Comparison of ENCODE assay signal across 30 mouse cellular contexts in the genomic region with DNA sequence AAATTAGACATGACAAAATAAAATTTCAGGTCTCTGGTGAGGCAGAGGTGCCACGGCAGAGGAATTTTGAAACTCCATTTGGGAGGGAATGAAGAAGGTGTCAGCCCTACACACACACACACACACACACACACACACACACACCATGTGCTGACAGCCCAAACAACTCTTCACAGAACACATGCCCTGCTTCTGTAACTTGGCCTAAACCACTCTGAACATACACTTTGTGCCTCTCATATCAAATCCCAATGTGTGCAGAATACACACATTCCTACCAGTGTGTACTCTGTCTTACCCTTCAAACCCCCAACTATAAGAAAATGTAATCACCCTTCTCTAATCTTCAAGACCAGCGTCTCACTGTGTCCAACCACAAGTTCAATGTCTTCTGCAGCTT.
"Had no signal": no experiment of that assay in that cellular context is flagged by ENCODE, and none has a peak within 500 bp of the region (broad histone marks: within the 10 kb centered on the region; RNA-seq: fewer than 3 reads in every experiment).

No protein-coding gene starts in this region.

- H3K27ac ChIP-seq: gastrocnemius, adult 2 months; heart, adult 2 months; heart, embryonic 13.5 days; heart, embryonic 15.5 days; hindbrain, embryonic 12.5 days; hindbrain, embryonic 14.5 days; intestine, embryonic 15.5 days; layer of hippocampus, adult 2 months; left cerebral cortex, adult 2 months; limb, embryonic 10.5 days; limb, embryonic 12.5 days; liver, embryonic 13.5 days; liver, embryonic 15.5 days had no signal

- ATAC-seq: hindbrain, embryonic 16.5 days; inflammation-experienced regulatory T-cells, adult 6 months; intestine, embryonic 15.5 days; intestine, postnatal 0 days; liver, postnatal 0 days had no signal

- H3K4me3 ChIP-seq: gastrocnemius, adult 2 months; heart, adult 2 months; heart, embryonic 13.5 days; heart, embryonic 15.5 days; hindbrain, embryonic 12.5 days; intestine, embryonic 15.5 days; layer of hippocampus, adult 2 months; left cerebral cortex, adult 2 months; limb, embryonic 10.5 days; limb, embryonic 12.5 days; liver, embryonic 13.5 days; liver, embryonic 15.5 days had no signal

- H3K9ac ChIP-seq: heart, embryonic 13.5 days; heart, embryonic 15.5 days; hindbrain, embryonic 12.5 days; hindbrain, embryonic 14.5 days; intestine, embryonic 15.5 days; limb, embryonic 12.5 days; liver, embryonic 13.5 days; liver, embryonic 15.5 days; liver, postnatal 0 days had no signal

- H3K27me3 ChIP-seq: heart, embryonic 13.5 days; heart, embryonic 15.5 days; hindbrain, embryonic 12.5 days; intestine, embryonic 15.5 days; limb, embryonic 12.5 days; liver, embryonic 13.5 days; liver, embryonic 15.5 days had no signal

- H3K9me3 ChIP-seq: heart, embryonic 13.5 days; heart, embryonic 15.5 days; hindbrain, embryonic 12.5 days; intestine, embryonic 15.5 days; limb, embryonic 10.5 days; limb, embryonic 12.5 days; liver, embryonic 13.5 days; liver, embryonic 15.5 days had no signal

- H3K4me1 ChIP-seq: heart, embryonic 15.5 days; hindbrain, embryonic 12.5 days; intestine, embryonic 15.5 days; limb, embryonic 10.5 days; limb, embryonic 12.5 days; liver, embryonic 13.5 days; liver, embryonic 15.5 days had no signal

- H3K36me3 ChIP-seq: heart, embryonic 13.5 days; heart, embryonic 15.5 days; hindbrain, embryonic 12.5 days; intestine, embryonic 15.5 days; limb, embryonic 10.5 days; limb, embryonic 12.5 days; liver, embryonic 13.5 days; liver, embryonic 15.5 days had no signal

- DNase-seq: gastrocnemius, adult 2 months; gastrocnemius, postnatal 10 days; gastrocnemius, postnatal 25 days; heart, adult 11 months; heart, adult 2 months; heart, postnatal 14 days; heart, postnatal 36 days; kidney, adult 18-20 months; kidney, adult 8-10 months; kidney, postnatal 10 days; kidney, postnatal 25 days; kidney, postnatal 4 days; liver; liver, embryonic 13.5 days; liver, postnatal 0 days had no signal

- H3K4me2 ChIP-seq: heart, embryonic 11.5 days; heart, embryonic 13.5 days; heart, embryonic 15.5 days; hindbrain, embryonic 12.5 days; hindbrain, embryonic 14.5 days; intestine, embryonic 15.5 days; limb, embryonic 12.5 days; liver, embryonic 11.5 days; liver, embryonic 13.5 days; liver, embryonic 15.5 days had no signal
